Mouse (Mus musculus) cerebellum, adult 18-20 months (tissue): ENCODE results near the gene Lrrn4.

Experiments used
- DNase-seq, 2 experiments: peaks; one replicate each; pipeline ENCODE4 v3.0.0; 2021

The Lrrn4 gene

DNA sequence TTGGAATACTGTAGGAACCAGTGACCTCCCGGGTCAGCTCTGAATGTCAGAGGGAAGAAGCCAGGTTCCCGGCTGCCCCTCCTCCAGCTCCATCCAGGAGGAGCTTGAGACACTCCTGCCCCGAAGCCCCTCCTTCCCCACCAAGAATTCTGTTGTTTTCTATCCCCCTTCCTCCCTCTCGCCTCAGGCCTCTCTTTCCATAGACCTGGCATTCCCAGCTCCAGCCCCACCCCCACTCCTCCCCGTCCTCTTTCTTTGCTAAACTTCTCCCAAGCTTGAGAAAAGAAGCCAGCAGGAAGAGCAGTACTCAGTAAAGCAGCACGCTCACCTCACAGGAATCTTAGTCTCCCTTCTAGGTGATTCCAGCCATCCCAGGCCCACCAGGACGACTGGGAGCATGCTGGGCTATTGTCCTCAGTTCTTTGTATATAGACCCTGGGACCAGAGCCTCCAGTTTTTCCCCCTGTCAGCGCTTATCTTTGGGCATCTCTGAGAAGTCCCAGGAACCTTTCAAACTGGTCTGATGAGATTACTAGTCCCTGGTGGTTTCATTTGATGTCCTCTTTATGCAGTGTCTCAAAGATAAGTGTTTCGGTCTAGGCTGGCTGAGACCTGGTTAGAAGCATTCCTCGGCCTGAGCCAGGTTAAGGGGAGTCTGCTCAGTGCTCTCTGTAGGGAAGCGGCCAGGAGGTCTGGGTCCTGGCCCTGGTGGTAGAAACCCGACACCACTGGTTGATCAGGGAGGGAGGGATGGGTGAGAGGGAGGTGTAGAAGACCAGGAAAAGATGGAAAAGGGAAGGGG lies at the start of gene Lrrn4:
Lrrn4 (minus strand) TSS at position 48 of the 802 bp plus-strand sequence.
- no peak for DNase-seq

DNA sequence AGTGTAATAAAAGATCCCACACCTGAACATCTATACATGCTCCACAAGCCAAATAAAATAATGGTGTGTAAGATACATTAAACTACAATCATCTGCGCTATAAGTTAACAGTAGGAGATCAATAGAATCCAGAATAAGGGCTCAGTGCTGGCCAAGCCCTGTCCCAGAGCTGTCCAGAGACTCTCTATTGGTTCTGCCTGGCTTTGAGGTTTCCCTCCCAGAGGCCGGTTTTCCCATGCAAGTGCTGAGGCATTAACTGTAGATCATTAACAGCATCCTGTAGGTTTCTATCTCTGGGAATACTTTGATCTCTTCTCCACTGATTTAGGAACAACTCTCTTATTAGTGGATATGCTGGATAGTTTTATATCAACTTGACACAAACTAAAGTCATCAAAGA lies 48.3 kb upstream of the Lrrn4 start:
- DNase-seq, result no peak

DNA sequence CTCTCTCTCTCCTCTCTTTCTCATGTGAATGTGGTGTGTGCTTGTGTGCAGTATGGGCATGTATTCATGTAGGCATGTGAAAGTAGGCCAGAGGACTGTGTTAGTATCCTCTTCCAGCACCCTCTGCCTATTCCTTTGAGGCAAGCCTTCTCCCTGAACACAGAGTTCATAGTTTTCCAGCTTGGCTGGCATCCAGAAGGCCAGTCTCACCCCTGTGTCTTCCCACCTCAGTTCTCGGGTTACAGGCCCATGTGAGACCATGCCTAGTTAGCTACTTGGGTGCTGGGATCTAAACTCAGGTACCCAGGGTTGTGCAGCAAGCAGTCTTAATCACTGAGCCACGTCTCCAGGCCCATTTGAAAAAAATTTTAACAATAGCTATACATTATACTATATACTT lies 47.2 kb upstream of the Lrrn4 start:
- no peak for DNase-seq

DNA sequence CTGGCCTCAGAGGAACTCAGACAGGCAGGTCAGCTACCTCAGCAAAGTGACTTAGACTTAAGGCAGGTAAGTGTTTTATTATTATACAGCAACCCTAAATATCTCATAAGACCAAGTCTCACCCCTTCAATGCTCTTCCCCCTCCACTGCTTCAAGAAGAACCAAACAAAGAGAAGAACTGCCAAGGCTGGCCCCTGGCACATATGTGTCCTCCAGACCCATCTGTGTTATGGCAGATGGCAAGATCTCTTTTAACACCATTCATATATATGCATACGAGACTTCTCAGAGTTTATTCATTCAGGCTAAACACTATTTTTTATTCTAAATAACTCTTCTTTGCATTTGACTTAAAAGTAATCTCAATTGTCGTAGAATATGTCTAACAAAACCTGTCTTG lies 46.6 kb upstream of the Lrrn4 start:
- no peak for DNase-seq

DNA sequence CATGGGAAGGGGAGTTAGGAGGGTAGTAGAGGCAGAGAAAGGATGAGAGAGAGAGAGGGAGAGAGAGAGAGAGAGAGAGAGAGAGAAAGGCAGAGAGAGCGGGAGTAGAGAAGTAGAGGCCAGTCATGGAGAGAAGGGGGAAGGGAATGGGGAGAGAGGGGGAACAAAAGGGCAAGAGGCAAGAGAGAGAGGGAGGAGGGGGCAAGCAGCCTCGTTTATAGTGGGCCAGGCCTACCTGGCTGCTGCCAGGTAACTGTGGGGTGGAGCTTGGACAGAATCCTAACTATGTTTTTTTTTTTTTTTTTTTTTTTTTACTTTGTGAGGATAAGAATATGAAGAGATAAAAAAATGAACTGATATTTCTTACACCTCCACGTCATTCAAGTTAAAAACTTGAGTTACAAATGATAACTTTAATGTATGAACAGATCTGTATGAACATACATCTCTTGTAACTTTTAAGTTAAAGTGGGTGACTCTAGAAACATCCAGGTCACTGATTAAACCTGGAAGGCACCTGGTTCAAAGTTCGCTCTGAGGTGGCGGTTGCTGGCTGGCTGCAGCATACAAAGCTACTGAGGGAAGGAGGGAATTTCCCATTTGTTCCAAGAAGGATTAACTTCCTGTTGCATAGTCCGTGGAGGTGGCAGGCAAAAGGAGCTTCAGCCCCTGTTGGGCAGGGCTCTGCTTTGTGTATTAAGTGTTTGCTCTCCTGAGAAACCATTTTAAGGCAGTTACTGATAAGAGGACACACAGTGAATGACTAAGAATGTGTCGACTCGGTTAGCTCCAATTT lies 42.8 kb upstream of the Lrrn4 start:
- no peak for DNase-seq

DNA sequence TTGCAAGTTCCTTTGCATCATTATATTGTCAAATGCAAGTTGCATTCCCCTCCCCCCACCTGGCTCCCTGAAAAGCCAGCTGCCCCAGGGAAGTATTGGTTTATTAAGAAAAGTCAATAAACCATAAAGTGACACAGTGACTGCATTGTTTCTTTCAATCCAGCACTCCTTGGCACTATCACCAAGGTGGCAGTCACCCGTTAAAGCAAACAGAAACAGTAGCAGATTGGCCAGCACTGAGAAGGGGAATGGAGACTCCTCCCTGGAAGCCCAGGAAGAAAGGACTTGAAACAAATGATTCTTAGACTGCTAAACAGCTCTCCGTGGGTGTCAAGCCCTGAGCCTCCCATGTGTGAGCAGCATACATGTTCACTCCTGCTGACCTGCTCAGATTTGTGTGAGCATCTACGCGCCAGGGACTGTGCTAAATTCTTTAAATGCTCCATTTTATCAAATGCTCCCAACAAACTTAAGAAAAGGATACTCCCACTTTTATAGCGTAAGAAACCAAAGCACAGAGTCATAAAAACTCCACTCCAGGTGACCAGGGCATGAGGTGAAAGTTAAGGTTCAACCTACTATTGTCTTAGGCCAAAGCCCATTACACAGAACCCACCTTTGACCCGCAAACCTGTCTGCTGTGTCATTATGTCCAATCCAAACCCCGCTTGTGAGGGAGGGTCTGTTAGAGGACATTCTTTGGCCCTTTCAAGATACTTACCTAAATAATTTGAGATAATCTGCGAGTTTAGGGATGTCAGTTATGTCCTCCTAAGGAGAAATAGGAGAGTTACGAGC lies 41.6 kb upstream of the Lrrn4 start:
- DNase-seq, result no peak

DNA sequence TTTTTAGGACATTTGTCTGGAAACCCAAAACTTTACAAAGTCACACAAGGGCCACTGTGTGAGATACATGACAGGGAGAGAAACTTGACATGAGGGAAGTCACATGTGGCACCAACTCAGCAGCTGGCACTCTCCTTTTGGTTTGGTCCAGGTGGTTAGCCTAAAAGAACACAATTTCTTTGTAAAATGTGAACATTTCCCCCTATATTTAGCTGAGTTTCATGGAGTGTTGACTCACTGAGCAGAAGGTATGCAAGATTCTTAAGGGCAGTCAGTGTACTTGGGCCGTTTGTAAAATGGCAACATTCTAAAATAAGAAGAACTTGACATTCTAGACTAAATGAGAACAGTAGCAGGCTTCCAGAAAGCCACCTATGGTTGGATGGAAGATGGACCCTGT lies 34.1 kb upstream of the Lrrn4 start:
- no peak for DNase-seq

DNA sequence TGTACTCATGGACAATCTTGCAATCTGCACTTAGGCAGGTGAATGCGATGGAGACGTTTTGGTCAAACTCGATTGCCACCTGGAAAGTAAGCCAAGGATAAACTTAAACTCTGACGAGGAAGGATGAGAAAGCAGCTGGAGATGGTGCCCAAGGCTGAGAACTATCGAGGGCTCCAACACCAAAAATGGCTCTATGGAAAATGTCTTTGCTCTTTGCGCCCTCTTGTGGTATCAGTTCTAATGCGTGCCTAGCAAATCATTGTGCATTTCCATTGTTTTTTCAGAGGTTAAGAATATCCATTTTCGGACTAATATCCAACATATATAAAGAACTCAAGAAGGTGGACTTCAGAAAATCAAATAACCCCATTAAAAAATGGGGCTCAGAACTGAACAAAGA lies 26.1 kb upstream of the Lrrn4 start:
- DNase-seq, result peak; percentile 45 to 52

DNA sequence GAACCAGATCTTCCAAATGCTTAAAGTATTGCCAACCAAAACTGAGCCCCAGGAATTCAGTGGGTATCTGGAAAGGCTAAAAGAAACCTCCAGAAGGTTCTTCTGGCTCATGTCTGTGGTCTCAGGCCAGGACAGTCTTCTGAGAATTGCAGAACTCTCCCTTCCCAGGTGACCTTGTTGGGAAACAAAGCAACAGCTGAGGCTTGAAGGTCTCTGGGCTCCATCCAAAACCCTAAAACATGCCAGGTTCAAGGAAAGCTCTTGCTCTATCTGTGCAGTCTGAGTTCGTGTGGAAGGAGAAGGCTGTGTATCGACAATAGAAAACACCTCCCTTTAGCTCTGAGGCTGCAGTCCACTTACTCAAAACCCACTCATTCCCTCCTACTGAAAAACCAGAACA lies 24.3 kb upstream of the Lrrn4 start:
- DNase-seq, result no peak

DNA sequence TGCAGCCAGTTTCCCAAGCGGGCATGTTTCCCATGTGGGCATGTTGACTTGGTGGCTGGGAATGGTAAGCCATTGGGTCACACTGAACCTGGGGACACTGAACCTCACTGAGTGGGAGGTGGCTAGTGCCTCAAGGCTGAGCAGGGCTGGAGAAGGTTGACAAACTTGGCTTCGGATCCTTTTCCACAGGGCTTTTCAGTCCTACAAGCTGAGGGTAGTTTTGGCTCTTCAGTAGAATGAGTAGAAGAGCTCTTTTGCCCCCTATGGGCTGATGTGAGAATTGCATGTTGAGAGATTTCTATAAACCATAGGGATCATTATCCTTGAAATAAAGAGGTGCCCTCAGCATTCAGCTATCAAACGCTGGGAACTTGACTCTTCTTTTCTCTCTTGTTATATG lies 22.8 kb upstream of the Lrrn4 start:
- DNase-seq, result peak; percentile 57 to 68

DNA sequence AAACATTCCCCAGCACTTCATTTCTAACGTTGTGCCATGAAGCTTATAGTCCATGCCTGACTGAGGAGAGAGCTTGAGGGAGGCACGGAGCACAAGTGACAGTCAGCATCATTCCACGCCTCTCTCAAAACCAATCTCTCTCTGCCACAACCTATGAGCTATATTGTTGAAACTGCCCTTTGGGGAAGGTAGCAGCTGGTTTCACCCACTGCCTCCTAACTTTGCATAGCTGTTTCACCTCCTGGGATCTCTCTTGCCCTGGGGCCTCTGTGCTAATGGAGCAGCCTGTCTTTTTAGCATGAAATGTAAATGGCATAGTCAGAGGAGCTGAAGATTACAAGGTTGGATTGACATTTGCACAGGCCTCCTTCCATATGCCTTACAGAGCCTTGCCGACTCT lies 21.4 kb upstream of the Lrrn4 start:
- DNase-seq, result no peak

DNA sequence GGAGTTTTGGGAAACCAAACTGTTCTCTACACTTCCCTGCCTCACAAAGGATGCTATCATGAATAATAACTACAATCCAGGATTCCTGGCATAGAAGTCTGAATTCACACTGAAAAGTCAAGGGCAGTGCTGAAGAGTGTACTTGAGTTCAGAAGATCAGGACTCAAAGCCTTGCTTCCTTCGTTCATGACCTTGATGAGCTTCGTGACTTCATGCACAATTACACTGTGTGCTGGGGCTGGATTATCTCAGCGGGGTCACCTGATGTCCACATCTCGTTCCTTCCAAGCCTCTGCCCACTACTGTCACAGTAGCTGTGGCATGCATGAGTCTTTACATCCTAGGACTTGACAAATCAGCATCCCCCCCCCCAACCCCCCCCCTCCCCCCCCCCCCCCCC lies 20.9 kb upstream of the Lrrn4 start:
- DNase-seq, result no peak

DNA sequence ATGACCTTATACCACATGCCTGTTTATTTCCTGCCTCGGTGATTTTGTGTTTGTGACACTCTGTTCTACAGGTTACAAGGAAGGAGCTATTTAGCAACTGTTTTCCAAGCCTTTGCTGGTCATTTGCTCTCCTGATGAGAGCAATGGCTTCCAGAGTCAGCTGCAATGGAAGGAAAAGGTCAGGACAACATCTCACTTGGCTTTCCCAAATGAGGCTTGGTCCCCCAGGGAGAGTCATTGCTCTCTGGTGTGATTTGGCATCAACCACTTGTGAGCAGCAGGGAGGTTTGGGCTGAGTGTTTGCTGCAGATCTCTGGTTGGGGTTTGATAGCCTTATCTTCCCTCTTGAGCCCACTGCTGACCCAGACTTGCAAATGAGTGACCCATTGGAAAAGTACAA lies 19.9 kb upstream of the Lrrn4 start:
- DNase-seq, result no peak

DNA sequence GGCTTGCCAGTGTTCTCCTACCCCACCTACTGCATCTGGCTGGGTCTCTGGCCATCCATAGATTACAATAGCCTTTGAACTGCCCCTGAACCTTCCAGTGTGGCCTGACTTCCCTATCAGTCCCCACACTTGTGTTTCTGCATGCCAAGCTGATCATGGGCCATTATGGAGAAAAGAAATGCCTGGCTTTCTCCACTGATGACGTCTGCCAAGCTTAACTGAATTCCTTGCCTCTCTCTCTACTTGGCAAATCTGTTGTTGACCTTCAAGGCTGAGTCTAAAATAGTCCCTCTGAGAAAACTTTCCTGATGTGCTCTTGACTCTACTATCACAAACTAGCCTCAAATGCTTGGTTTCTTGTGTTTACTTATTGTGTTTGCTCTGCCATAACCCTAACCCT lies 17.5 kb upstream of the Lrrn4 start:
- DNase-seq, result no peak

DNA sequence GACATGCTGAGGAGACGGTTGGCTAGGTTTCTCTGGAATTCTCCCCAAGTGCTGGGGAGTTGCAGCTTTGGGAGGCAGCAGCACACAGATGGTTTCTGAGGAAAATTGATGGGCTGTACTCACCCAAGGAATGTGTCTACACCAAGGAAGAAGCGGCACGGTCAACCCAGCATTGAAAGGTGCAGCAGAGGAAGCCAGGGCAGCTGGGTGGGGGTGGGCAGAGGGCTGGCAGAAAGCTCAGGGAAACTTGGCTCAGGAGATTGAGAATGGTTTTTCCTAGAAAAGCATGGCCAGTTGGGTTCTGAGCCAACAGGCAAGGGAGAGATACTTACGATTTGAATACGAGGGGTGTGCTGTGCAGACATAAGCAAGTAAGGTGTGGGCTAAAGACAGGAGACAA lies 13.1 kb upstream of the Lrrn4 start:
- DNase-seq, result no peak

DNA sequence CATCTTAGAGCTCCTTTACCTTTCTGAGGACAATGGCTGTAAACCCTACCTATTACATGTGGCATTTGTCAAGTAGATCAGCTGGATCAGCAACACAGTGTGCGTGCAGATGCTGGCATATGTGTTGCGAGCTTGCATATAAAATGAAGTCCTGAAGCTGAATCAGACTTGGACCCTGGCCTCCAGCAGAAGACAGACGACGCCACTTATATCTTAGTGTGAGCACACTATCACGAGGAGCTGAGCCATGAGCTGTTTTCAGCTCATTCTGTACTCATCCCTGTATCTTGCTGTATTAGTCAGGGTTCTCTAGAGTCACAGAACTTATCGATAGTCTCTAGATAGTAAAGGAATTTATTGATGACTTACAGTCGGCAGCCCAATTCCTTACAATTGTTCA lies 4.6 kb upstream of the Lrrn4 start:
- DNase-seq, result no peak

DNA sequence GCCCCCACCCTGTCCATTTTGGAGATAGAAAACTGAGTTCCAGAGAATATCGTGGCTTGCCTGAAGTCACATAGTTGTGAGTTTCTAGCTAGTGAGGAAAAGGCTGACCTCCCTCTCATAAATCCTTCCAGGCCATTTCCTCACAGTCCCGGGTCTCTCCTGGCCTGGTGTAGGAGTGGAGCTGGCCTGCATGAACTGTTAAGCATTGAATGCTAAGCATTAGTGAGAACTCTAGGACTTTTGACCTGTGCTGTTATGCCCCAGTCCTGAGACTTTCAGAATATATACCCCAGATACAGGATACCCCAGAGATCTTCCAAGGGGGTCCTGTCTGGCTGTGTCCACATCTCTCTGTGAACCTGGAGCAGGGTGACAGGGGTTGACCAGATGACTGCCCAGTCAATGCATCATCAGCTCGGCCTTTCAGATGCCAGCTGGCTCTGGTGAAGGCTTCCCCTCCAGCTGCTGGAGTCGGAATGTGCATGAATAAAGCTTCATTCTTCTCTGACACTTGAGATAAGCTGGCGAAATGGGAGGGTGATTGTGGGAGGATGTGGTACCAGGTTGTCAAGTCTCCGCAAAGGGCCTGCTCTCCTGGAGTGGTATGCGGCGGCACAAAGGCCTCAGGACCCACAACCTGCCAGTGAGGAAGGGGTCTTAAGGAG lies 3.7 kb upstream of the Lrrn4 start:
- DNase-seq, result no peak

DNA sequence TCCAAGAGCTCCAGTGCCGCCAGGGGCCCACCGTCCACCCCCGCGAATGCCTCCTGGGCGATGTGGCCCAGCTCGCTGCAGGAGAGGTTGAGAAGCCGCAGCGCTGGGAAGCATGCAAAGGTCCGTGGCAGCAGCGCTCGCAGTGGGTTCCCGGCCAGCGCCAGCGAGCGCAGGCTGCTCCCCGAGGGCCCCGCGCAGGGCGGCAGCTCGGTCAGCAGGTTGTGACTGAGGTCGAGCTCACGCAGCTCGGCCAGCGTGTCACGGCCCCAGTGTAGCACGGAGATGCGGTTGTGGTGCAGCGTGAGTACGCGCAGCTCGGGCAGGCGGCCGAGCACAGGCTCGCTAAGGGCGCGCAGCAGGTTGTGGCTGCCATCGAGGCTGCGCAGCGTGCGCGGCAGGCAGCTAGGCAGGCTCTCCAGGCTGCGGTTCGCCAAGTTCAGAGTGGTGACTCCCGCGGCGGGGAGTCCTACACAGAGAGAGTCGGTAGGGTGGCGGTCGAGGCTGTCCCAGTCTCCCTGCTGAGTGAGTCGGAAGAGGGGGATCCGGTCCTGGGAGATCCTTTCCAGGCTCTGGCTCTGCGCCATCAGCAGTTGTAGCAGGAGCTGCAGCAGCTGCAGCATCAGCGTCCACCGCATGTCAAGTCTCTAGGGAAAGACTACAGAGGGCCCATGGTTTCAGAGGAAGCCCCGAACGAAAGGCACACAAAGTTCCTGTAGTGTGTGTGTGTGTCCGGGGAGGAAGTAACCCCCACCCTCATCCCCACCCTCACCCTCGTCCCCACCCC lies 1.2 kb downstream of the Lrrn4 start:
- DNase-seq, result peak in 1 of 2 experiments; percentile 15

DNA sequence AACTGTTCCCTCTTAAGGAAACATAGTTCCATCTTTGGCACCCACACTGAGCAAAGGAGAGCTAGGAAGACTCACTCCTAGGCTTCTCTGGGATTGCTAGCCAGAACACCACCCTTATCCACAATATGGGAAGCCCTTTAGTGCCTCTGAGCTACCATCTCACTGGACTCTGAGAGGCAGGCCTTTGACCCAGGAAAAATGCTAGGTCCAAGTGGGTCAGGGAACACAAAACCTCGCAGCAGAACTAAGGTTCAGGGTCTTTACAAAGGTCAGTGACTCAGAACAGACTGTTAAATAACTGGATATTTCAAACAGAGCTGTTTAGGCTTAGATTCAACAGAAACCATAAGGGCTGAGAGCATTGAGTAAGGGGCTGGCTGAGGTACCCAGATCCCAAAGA lies 3.7 kb downstream of the Lrrn4 start:
- no peak for DNase-seq

DNA sequence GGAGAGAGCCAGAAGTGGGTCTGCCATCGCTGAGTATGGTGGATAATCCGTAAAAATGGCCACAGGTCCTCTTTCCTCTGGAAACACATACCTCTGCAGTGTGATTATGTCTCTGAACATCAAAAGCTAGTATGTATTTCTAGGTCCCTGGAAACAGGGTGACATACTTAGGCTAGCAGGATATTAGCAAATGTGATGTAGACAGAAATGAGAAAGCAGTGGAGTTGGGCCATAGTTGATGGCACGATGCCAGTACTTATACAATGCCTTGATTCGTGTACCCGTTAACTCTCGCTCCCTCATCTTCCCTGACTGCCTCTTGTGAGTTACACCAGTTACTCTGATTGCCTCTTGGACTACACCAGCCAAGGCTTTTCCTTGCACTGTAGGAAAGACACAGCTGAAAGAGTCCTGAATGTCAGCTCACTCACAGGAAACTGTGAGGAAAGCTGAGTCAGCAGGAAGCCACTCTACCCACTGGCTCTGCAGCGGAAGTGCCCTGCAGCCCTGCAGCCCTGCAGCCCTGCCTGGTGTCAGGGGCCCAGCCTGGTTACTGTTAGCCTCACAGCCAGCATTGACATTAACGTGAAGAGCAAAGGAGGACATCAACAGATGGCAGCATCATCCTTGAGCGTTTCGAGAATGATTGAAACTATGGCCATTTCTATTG lies 6.9 kb downstream of the Lrrn4 start:
- no peak for DNase-seq

DNA sequence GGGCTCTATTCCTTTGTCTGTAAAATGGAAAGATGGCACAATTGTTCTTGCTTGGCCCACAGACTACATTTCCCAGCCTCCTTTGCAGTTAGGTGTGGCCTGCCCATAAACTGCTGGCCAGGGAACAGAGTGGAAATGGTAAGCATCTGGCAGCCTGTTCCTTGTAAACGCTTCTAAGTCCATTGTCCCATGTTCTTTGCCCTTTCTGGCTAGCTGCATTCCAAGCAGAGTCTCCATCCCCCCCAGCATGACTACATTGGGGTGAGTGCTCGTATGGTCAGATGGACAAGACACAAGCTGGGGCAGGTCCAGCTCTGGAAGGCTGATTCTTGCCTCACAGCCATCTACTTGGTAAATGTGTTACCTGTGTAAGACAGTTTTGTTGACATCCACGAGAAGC lies 9.0 kb downstream of the Lrrn4 start:
- no peak for DNase-seq

DNA sequence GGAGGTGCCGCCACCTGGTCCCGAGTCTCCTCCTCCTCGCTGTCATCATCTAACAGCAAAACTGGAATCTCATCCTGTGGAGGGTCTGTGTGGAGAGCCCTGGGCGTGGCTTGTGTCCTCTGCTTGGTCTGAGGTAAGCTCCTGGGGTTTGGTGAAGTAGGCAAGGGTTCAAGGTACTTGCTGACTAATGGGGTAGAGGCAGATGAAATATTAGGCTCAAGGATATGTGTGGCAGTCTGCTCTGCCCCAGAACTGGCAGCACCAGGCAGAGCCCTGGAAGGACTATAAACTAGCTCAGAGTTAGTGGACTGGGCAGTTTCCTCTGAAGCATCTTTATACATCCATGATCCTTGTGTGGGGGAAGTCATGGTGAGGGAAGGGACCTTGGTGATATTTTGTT lies 10.4 kb downstream of the Lrrn4 start:
- no peak for DNase-seq
